Mouse (Mus musculus) intestine, postnatal 0 days (tissue): ENCODE data around the gene Cep41. TPM values are rescaled to one million over a fixed set of nuclear protein-coding genes. Genes with fewer than 3 reads are reported as not detected.

ENCODE experiments used
- ATAC-seq: fragments of 200-750 bp; cut with Nextera tagmentation; 2 replicates; pipeline ENCODE4 v1.8.0; 2017; ENCODE audit warnings: mild to moderate bottlenecking, moderate TSS enrichment, moderate library complexity
- H3K27ac ChIP-seq: fragments of 300-500 bp; sonication (generic); 2 replicates; pipeline ENCODE4 v1.5.1; 2014; ENCODE audit warnings: mild to moderate bottlenecking, low read depth, low read length, moderate library complexity
- H3K27me3 ChIP-seq: fragments of 300-500 bp; sonication (generic); replicated peaks from 2 replicates; pipeline ENCODE4 v1.6.1; 2014; ENCODE audit warnings: low read length, mixed read lengths; ENCODE audit not compliant: control insufficient read depth, insufficient read depth
- H3K36me3 ChIP-seq: fragments of 300-500 bp; sonication (generic); 2 replicates; pipeline ENCODE4 v1.6.1; 2014; ENCODE audit warnings: mild to moderate bottlenecking, moderate library complexity; ENCODE audit not compliant: control insufficient read depth, insufficient read depth
- H3K4me1 ChIP-seq: fragments of 300-500 bp; sonication (generic); replicated peaks from 2 replicates; pipeline ENCODE4 v1.6.1; 2014; ENCODE audit warnings: antibody characterized with exemption, low read length, mixed read lengths; ENCODE audit not compliant: control insufficient read depth, insufficient read depth
- H3K4me2 ChIP-seq: fragments of 300-500 bp; sonication (generic); replicated peaks from 2 replicates; pipeline ENCODE4 v1.6.1; 2014; ENCODE audit warnings: low read depth, mild to moderate bottlenecking, moderate library complexity
- H3K4me3 ChIP-seq: fragments of 300-500 bp; sonication (generic); 2 replicates; pipeline ENCODE4 v1.5.1; 2014; ENCODE audit warnings: low read depth, low read length
- H3K9ac ChIP-seq: fragments of 300-500 bp; sonication (generic); 2 replicates; pipeline ENCODE4 v1.6.1; 2014; ENCODE audit warnings: mild to moderate bottlenecking, low read depth, low read length
- H3K9me3 ChIP-seq: fragments of 300-500 bp; sonication (generic); 2 replicates; pipeline ENCODE4 v1.6.1; 2016; ENCODE audit warnings: mixed run types; ENCODE audit not compliant: control insufficient read depth
- CTCF ChIP-seq: sonication (generic); IDR thresholded peaks from 2 replicates; pipeline ENCODE4 v1.5.1; 2016; ENCODE audit warnings: low read depth, mild to moderate bottlenecking, control low read depth, antibody characterized with exemption, moderate library complexity
- WGBS: fragments of 180-500 bp; shearing (Covaris S2); extraction: QIAGEN DNeasy Blood & Tissue Kit; methylation state at CpG from one replicate; pipeline ENCODE4 v1.1.7; 2014; 5-methylcytosine and 5-hydroxymethylcytosine counted together
- polyA plus RNA-seq: library from polyadenylated mRNA; unstranded; fragments of >200 nt; fragmentation: Nextera tagmentation; extraction: Ambion mirVana; gene quantifications from 2 replicates; pipeline ENCODE4 v1.2.1, GENCODE M21; 2015

Cep41 gene
- polyA plus RNA-seq, 1 experiment from 2014 or later: 3.7 TPM

DNA sequence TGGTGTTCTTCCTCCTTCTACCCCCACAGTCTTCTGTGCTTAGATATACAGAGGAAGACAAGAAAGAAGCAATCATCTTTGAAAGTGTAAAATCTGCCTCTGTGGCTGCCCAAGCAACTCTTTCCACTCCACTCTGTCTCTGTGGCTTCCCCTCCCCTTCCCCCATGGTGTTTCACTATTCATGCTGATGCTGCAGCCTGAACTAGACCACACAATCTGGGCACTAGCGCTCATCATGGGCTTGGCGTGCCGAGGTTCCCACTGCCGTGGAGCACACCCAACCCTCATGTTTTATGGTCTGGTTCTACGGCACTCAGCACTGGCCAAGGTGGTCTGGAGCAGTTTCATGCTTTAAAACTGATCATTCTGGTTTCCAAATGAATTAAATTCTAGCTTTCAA, 21.9 kb downstream of the Cep41 start:
- ATAC-seq: no peak
- H3K27me3 ChIP-seq: no peaks in the 10 kb centered on the region
- 72% methylated on average over 5 of the region's 5 CpGs for WGBS
- no peak for TF ChIP-seq CTCF
- no peaks in the 10 kb centered on the region for H3K36me3 ChIP-seq
- 0 out of 2 replicates have a peak, but pooled peaks cover 6% of the 10 kb centered on the region for H3K4me1 ChIP-seq
- H3K4me2 ChIP-seq: no peak overlapping the region
- no peaks in the 10 kb centered on the region for H3K9me3 ChIP-seq
- H3K27ac ChIP-seq: no peak overlapping the region
- H3K4me3 ChIP-seq: no peak overlapping the region
- H3K9ac ChIP-seq: no peak overlapping the region

DNA sequence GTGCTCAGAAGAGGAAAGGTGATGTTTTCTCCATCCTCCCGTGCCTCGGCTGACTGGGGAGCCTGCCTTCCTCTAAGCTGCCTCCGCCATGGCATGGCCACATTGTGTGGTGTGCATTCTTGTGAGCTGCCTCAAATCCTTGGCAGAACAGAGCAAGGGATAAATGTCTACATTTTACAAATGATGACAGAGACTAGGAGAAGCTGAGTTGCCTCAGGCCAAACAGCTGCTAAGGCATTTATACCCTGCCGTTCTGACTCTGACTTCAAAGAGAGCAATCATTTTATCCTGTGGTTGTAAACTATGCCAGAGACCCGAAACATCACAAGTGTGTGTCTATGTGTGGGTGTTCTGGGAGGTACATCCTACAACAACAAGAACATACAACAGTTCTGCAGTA, 26.0 kb downstream of the Cep41 start:
- Histone ChIP-seq H3K4me2 (no peak overlapping the region), H3K4me1 (no peaks in the 10 kb centered on the region), H3K36me3 (no peaks in the 10 kb centered on the region), H3K4me3 (no peak overlapping the region), H3K9ac (no peak overlapping the region), H3K9me3 (no peaks in the 10 kb centered on the region), H3K27me3 (no peaks in the 10 kb centered on the region), H3K27ac (no peak overlapping the region)
- 73% methylated on average over 5 of the region's 5 CpGs for WGBS
- no peak for TF ChIP-seq CTCF
- no peak for ATAC-seq

DNA sequence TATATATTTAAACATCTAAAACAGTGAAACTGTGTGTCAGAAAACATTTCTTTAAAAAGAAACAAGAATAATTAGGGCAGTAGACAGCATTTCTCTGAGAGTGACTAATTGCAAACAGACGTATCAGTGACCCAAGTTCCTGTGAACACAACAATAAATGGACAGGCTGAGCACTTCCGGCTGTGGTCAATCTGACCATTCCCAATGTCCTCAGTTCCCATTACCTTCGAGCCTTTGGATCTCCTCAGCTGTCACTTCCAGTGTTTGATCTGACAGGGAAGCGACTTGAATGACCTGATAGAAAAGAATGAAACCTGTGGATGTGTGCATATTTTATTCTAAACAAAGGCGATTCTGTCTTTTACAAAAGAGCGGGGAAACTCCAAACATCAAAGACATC, 27.5 kb downstream of the Cep41 start:
- no peak for TF ChIP-seq CTCF
- ATAC-seq: no peak
- Histone ChIP-seq H3K9ac (no peak overlapping the region), H3K4me2 (no peak overlapping the region), H3K27ac (no peak overlapping the region), H3K36me3 (no peaks in the 10 kb centered on the region), H3K9me3 (no peaks in the 10 kb centered on the region), H3K4me3 (no peak overlapping the region), H3K27me3 (no peaks in the 10 kb centered on the region), H3K4me1 (no peaks in the 10 kb centered on the region)
- 62% methylated on average over 6 of the region's 6 CpGs for WGBS

DNA sequence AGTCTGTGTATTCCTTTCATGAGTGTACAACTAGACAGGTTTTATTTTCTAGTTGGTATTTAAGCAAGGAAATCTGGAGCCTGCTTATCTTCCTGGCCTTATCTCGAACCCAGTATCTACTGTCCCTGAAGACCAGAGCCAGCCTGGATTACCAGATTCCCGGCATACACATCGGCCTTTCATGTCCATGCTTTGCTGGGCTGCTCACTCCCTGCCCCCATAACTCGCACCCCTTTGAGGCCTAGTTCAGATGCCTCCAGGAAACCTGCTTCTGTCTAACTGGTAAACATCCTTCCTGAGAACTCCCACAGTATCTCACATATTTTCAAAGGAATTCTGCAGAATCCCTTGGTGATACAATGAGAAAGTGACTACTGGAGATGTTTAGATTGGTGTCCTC, 28.3 kb downstream of the Cep41 start:
- no peak overlapping the region for H3K27ac ChIP-seq
- no peaks in the 10 kb centered on the region for H3K36me3 ChIP-seq
- no peak for TF ChIP-seq CTCF
- no peaks in the 10 kb centered on the region for H3K27me3 ChIP-seq
- ATAC-seq: no peak
- H3K9me3 ChIP-seq: no peaks in the 10 kb centered on the region
- H3K4me2 ChIP-seq: no peak overlapping the region
- H3K9ac ChIP-seq: no peak overlapping the region
- no peak overlapping the region for H3K4me3 ChIP-seq
- no peaks in the 10 kb centered on the region for H3K4me1 ChIP-seq
- 26% methylated on average over 4 of the region's 4 CpGs for WGBS

DNA sequence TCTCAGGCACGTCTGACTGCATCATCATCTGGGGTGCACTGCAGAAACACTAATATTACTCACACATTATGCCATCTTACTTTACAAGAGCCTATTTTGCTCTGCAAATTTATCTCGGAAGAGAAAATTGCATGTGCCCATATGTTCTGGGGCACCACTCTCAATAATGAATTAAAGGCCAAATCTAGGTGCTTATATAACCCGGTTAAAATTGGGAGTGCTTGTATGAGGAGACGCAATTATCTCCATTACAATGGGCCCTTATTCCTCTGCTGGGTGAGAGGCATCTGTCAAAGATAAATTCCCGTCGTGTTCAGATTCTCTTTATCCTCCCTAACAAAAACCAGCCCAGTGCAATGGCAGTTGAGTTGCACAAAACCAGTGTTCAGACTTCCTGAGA, 28.8 kb downstream of the Cep41 start:
- no peak overlapping the region for H3K4me3 ChIP-seq
- H3K4me2 ChIP-seq: no peak overlapping the region
- H3K27me3 ChIP-seq: no peaks in the 10 kb centered on the region
- no peak for TF ChIP-seq CTCF
- no peak overlapping the region for H3K9ac ChIP-seq
- H3K9me3 ChIP-seq: no peaks in the 10 kb centered on the region
- H3K36me3 ChIP-seq: no peaks in the 10 kb centered on the region
- H3K4me1 ChIP-seq: no peaks in the 10 kb centered on the region
- WGBS: 68% methylated on average over 6 of the region's 6 CpGs
- no peak overlapping the region for H3K27ac ChIP-seq
- ATAC-seq: no peak

GRCm38 (mm10) chr6:30658619-30659018, 34.9 kb downstream of the Cep41 start:
- no peak for TF ChIP-seq CTCF
- H3K4me2 ChIP-seq: no peak overlapping the region
- H3K9ac ChIP-seq: no peak overlapping the region
- ATAC-seq: no peak
- no peaks in the 10 kb centered on the region for H3K27me3 ChIP-seq
- no peaks in the 10 kb centered on the region for H3K9me3 ChIP-seq
- H3K27ac ChIP-seq: no peak overlapping the region
- H3K4me3 ChIP-seq: no peak overlapping the region
- 72% methylated on average over 9 of the region's 9 CpGs for WGBS
- H3K4me1 ChIP-seq: no peaks in the 10 kb centered on the region
- H3K36me3 ChIP-seq: no peaks in the 10 kb centered on the region

DNA sequence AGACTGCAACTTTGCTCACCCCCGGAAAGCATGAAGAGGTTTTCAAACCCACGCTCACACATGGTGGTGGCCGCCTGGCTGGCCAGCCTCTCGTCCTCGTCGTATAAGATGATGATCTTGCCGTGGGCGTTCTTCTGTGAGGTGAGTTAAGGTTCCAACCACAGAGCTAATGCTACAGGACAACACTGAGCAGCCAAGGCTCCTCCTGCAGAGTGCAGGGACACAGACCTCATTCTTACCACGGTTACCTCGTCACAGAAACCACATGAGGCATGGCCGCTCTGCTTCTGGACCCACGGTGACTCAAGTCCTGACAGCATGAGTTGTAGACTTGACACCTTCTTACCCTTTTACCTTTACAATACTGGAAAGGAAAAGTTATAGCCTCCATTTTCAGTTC, 36.3 kb downstream of the Cep41 start:
- Histone ChIP-seq H3K27me3 (no peaks in the 10 kb centered on the region), H3K9ac (no peak overlapping the region), H3K4me2 (no peak overlapping the region), H3K9me3 (no peaks in the 10 kb centered on the region), H3K36me3 (no peaks in the 10 kb centered on the region), H3K27ac (no peak overlapping the region), H3K4me1 (no peaks in the 10 kb centered on the region), H3K4me3 (no peak overlapping the region)
- ATAC-seq: no peak
- 94% methylated on average over 12 of the region's 12 CpGs for WGBS
- no peak for TF ChIP-seq CTCF
